Mouse (Mus musculus) urinary bladder, postnatal 4 days (tissue): ENCODE measurements around the gene Olfr543.
"Not testable (repeated sequence)": the region's sequence is repeated elsewhere in the genome, so short reads cannot be mapped to it uniquely, and the experiment has no call there.

Source experiments
- DNase-seq, 2 experiments: peaks; one replicate each; pipeline ENCODE4 v3.0.0; 2021 to 2022; ENCODE audit warnings: low spot score in 2 of 2

Olfr543 gene

DNA sequence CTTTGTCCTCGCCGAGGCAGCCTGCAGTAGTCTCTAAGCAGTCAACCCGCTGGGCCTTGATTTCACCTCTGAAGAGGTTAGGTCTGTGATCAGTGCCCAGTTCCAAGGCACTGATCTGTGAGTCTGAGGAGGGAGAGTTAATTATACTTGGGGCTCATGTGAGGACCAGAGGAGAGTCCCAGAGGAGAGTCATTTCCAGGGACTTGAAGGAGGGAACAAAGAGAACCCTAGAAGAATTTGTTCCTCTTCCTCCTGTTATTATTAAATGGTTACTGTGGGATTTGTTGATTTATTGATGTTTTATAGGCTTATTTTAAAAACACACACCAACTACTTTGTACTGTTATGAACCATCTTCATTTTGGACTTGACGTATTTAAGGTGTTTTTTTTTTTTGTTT, at the start of gene Olfr543:
TSS of gene Olfr543 (minus strand) at position 101 of the 400 bp plus-strand sequence.
- DNase-seq: no peak

- DNase-seq: no peak
Observed at GRCm38 (mm10) chr7:102529052-102529451, 47.6 kb upstream of the Olfr543 start.

DNA sequence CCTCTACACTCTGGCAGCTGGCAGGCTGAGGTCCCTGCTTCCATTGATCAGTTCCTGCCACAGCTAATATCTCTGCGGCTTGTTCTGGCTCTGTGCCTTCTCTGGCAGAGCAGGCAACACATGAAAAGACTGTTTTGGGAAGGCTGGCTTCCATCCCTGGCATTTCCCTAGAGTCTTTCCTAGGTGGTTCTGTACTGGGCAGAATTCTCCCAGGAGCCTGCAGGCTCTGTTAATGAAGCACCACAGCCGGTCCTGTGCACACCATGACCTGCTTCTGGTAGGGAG, 35.5 kb upstream of the Olfr543 start:
- no peak for DNase-seq

DNA sequence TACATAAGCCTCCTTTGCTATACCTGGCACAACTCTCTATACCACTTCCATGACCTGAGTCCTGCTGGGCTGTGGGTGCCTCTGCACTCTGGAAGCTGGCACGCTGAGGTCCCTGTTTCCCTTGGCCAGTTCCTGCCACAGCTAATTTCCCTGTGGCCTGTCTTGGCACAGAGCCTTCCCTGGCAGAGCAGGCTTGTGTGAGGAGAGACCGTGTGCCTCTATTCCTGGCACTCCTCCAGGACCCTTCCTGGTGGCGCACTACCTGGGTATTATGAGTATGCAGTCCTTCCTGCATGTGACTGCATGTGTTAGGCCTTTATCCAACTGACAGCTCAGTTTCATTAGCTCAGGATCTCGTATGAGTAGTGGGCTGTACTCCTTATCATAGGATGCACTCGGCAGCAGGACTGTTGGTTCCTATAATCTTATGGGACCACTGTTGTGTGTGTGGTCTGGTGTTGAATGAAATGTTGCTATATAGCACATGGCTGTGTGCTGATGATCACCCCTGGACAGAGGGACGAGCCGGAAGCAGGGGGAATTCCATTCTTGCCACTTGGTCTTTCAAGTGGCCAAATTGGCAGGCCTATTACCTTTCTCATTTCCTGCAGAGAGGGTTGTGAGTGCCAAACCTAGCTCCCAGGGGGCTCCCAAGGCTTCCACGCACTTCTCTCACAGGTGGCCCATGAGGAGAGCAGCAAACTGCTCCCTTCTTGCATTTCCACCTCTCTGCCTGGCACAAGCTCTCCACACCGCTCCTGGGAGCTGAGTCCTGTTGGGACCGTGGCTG, 35.0 kb upstream of the Olfr543 start:
- DNase-seq: no peak

DNA sequence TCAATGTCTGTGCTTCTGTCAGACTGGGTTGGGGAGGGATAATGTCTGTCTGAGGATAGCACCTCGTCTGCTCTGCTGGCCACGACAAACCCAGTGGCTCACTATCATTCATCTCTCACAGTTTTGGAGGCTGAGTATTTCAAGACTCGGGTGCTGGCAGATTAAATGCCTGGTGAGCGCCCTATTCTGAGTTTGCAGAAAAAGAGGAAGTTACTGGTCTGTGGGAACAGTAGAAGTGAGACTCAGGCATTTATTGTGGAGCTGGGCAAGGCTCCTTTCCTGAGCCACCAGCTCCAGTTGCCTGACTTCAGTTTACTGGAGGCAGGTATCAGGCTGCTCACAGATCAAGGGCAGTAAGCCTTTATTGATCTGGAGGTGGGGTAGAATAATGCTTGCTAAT, 32.7 kb upstream of the Olfr543 start:
- DNase-seq: peak in 1 of 2 experiments; percentile 23

DNA sequence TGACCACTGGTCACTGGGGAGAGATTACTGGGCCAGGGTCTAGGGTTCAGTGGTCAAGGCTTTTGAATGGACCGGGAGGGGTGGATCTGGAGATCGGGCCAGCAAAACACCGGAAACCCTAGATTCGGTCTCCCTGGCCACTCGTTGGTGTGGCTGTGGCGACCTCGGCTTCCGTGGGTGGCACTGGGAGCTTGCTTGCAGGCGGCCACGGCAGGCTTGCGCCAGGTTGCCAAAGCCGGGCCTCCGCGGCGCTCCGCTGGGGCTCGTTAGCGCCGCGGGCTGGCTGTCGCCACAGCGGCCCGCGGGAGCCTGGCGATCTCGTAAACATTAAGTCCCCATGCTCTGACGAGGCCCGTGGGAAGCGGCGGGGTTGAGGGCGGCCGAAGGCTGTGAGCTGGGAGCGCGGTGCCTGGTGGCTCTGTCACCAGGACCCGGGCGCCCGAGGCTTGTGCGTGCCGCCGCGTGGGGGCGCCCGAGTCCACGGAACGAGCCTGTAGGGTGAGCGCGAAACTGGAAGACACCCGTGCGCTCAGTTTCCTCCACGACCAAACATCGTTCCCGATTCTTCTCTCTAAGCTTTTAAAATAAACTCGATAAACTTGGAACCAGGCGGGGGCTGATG, 31.4 kb upstream of the Olfr543 start:
- DNase-seq: peak; percentile 72 to 90

- no peak for DNase-seq
Observed at GRCm38 (mm10) chr7:102511927-102512326, 30.4 kb upstream of the Olfr543 start.

GRCm38 (mm10) chr7:102509726-102510125, 28.2 kb upstream of the Olfr543 start:
- peak in 1 of 2 experiments; percentile 44 for DNase-seq

GRCm38 (mm10) chr7:102508666-102509065, 27.2 kb upstream of the Olfr543 start:
- no peak for DNase-seq

DNA sequence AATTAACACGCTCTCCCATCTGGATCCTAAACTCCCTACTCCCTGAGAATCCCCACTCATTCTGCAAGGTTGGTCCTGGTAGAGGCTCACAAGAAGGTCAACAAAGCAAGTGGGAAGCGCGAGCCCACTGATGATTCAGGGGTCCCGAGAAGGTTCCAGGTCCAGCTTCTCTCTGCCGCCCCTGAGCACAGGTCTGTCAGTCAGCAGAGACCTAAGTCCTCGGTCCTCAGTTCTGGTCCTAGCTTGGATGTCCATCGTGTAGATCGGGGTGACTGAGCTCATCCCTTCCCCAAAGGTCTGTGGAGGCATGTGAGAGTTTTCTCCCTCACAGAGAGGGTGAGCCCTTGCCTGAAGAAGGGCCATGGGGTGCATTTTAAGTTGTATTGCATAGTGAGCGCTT, 26.6 kb upstream of the Olfr543 start:
- DNase-seq: peak in 1 of 2 experiments; percentile 44

GRCm38 (mm10) chr7:102506848-102507247, 25.4 kb upstream of the Olfr543 start:
- DNase-seq: peak; percentile 46 to 73

DNA sequence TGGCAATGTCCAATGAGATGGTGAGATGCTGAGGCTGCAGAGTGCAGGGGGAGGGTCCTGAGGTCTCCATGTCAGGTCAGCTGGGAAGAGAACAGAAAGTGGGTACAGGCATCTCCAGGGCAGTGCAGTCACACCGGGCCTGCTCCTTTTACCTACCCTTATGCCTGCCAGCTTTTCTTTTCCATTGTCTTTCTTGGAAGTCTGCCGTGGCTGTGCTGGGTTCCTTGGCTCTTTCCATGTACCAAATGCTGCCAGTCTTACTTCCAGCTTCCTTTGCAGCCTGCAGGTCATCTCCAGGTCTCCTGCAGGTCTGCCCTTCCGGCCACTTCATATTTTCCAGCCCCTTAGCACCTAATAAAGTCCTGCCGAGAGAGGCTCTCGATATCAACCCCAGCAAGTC, 20.5 kb upstream of the Olfr543 start:
- no peak for DNase-seq

DNA sequence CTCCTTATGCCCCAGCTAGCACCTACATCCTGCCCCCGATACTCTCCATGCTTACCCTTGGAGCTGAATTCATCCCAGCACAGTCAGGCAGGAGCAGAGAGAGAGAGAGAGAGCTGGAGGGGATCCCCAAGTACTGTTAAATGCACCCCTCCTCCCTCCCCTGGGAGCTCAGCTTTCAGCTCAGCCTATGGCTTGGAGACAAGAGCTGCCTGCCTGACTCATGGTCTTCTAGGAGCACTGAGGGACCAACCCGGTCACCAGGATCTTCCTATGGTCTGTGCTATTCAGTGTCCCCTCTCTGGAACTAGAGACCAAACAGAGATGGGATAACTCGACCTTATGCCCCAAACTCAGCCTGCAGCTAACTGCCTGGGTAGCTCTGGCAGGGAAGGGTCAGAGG, 18.0 kb upstream of the Olfr543 start, which contains the start of gene Olfr545:
TSS of gene Olfr545 (minus strand) at position 101 of the 400 bp plus-strand sequence.
- no peak for DNase-seq

DNA sequence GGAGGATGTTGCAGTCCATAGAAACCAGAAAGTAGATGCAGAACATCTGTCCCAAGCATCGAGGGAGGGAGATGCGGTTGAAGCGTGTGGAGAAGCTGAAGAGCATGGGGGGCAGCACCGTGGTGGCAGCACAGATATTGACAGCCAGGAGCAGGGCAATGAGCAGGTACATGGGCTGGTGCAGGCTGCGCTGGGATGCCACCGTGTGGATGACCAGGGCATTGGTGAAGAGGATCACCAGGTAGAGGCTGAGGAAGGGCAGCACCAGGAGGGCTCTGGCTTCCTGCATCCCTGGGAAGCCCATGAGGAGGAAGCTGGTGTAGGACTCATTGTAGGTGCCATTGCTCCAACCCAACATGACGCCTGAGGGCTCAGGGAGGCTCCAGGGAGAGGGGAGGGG, 12.9 kb upstream of the Olfr543 start:
- not testable (repeated sequence) for DNase-seq

DNA sequence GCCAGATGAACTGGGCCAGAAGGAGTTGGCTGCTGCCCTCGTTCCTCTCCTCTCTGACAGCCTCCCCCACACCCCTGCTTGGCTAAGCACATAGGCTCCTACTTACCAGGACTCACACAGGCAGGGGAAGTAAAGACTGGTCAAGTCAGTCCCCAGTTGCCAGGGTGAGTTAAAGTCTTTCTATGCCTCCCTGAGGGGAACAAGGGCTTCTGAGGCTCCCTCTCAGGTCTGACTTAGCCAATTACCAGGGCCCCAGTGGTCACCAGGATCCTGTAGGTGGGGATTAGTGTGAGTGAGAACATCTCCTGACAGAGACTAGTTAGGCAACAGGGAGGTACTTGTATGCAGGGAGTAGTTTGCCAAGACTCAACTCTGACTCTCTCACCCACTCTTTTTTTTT, 6.7 kb upstream of the Olfr543 start, which contains the start of gene Olfr544:
TSS of gene Olfr544 (minus strand) at position 153 of the 400 bp plus-strand sequence.
- DNase-seq: no peak

- DNase-seq: no peak
Observed at GRCm38 (mm10) chr7:102486105-102486504, 4.6 kb upstream of the Olfr543 start.

- DNase-seq: not testable (repeated sequence)
Observed at GRCm38 (mm10) chr7:102484766-102485165, 3.3 kb upstream of the Olfr543 start.

DNA sequence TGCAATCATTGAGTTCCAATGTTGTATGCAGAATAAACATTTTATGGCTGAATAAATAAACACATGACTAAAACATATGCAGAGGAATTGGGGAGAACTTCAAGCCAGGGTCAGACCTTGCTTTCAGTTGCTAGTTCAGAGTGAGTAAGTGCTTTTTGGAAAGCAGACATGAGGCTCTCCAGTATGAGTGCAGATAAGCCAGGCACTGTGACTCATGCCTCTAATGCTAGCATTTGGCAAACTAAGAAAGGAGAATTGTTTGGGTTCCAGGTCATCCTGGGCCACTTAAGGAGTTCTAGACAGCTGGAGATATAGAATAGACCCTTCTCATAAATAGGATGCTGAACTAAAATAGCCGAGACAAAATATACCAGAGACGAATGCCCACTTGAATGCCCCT, 2.2 kb upstream of the Olfr543 start:
- DNase-seq: no peak

GRCm38 (mm10) chr7:102480821-102481220, 658 bp downstream of the Olfr543 start:
- DNase-seq: no peak

GRCm38 (mm10) chr7:102479368-102480078, 2.0 kb downstream of the Olfr543 start:
- DNase-seq: no peak

DNA sequence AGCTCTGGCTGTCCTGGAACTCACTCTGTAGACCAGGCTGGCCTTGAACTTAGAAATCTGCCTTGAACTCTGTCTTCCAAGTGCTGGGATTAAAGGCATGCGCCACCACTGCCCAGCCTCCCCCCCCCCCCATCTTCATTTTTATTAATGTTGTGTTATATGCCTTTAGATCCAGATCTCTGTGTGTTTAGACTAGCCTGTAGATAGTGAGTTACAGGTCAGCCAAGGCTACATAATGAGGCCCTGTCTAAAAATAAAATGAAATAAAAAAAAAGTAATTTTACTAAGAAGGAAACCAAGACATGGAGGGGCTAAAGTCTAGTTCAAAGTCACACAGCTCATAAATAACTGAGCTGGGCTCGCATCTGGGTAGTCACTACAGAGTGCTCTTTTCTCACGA, 2.6 kb downstream of the Olfr543 start:
- DNase-seq: no peak

DNA sequence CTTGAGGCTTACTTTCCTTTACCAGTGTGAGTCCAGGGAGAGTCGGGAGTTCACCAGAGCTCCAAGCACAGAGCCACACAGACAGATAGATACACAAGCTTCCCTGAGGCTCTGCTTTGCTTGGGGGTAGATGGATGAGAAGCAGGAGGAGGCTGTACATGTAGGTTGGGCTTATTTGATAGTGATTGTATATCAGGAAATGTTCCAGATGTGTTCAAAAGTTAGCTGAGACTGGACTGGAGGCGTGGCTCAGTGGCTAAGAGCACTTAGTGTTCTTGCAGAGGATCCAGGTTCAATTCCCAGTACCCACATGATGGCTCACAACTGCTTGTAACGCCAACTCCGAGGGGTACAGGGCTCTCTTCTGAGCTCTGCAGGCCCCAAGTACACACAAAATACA, 3.1 kb downstream of the Olfr543 start:
- DNase-seq: no peak

DNA sequence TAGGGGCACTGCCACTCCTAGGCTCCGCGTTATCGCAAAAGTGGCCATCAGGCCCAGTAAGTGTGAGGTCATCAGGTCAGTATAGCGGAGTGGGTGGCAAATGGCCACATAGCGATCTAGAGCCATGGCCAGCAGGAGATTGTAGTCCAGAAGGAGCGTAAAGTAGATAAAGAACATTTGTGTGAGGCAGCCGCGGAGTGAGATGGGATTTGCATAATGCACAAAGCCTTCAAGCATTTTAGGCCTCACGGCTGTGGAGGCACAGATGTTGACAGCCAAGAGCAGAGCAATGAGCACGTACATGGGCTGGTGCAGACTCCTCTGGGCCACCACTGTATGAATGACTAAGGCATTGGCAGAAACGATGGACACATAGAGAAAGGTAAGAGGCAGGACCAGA, 4.1 kb downstream of the Olfr543 start:
- DNase-seq: no peak
